Mouse (Mus musculus): ENCODE measurements around the gene Slco2a1. TPM values are rescaled to one million over a fixed set of nuclear protein-coding genes. Genes with fewer than 3 reads are reported as not detected.

The Slco2a1 gene
- polyA plus RNA-seq, 1 experiment from 2014 or later = 3.7 TPM

GRCm38 (mm10) chr9:103072204-103072599 lies 83.7 kb downstream of the Slco2a1 start:
- WGBS = 93% methylated on average over 6 of the region's 6 CpGs
- no peak for ATAC-seq (ENCODE audit: insufficient number of reproducible peaks, insufficient read depth, low FRiP score, low TSS enrichment)

GRCm38 (mm10) chr9:103072926-103073515 lies 84.5 kb downstream of the Slco2a1 start:
- Histone ChIP-seq H3K4me2 (replicated peaks) (no peak overlapping the region), H3K9ac (no peak overlapping the region), H3K27ac (no peak overlapping the region), H3K4me3 (no peak overlapping the region), H3K36me3 (no peaks in the 10 kb centered on the region), H3K9me3 (no peaks in the 10 kb centered on the region), H3K27me3 (no peaks in the 10 kb centered on the region), H3K4me1 (no peaks in the 10 kb centered on the region)
- ATAC-seq (ENCODE audit: insufficient number of reproducible peaks, insufficient read depth, low FRiP score, low TSS enrichment) = no peak
- 89% methylated on average over 11 of the region's 11 CpGs for WGBS

More at GRCm38 (mm10) chr9:103072204-103072599, 83.7 kb downstream of the Slco2a1 start:
- Histone ChIP-seq H3K4me1 (no peaks in the 10 kb centered on the region), H3K27me3 (no peaks in the 10 kb centered on the region), H3K9me3 (no peaks in the 10 kb centered on the region), H3K9ac (no peak overlapping the region), H3K36me3 (no peaks in the 10 kb centered on the region), H3K27ac (no peak overlapping the region), H3K4me3 (no peak overlapping the region), H3K4me2 (replicated peaks) (no peak overlapping the region)

- H3K27ac ChIP-seq = no peak overlapping the region
- H3K4me1 ChIP-seq = no peaks in the 10 kb centered on the region
- H3K9me3 ChIP-seq = no peaks in the 10 kb centered on the region
- no peak for ATAC-seq (ENCODE audit: insufficient number of reproducible peaks, insufficient read depth, low FRiP score, low TSS enrichment)
- H3K4me3 ChIP-seq = no peak overlapping the region
- H3K9ac ChIP-seq = no peak overlapping the region
- no peak overlapping the region for H3K4me2 ChIP-seq (replicated peaks)
- 78% methylated on average over 21 of the region's 21 CpGs for WGBS
- H3K27me3 ChIP-seq = no peaks in the 10 kb centered on the region
- H3K36me3 ChIP-seq = no peaks in the 10 kb centered on the region
These were observed 88.5 kb downstream of the Slco2a1 start for GRCm38 (mm10) chr9:103076836-103077531.

GRCm38 (mm10) chr9:103078194-103078691 lies 89.7 kb downstream of the Slco2a1 start:
- no peak overlapping the region for H3K4me2 ChIP-seq (replicated peaks)
- H3K4me3 ChIP-seq = no peak overlapping the region
- no peaks in the 10 kb centered on the region for H3K36me3 ChIP-seq
- H3K27ac ChIP-seq = no peak overlapping the region
- no peaks in the 10 kb centered on the region for H3K9me3 ChIP-seq
- H3K27me3 ChIP-seq = no peaks in the 10 kb centered on the region
- H3K4me1 ChIP-seq = no peaks in the 10 kb centered on the region
- no peak overlapping the region for H3K9ac ChIP-seq
- no peak for ATAC-seq (ENCODE audit: insufficient number of reproducible peaks, insufficient read depth, low FRiP score, low TSS enrichment)
- 90% methylated on average over 6 of the region's 6 CpGs for WGBS

- H3K36me3 ChIP-seq = no peaks in the 10 kb centered on the region
- no peaks in the 10 kb centered on the region for H3K27me3 ChIP-seq
- H3K4me1 ChIP-seq = no peaks in the 10 kb centered on the region
- H3K27ac ChIP-seq = no peak overlapping the region
- no peak for ATAC-seq (ENCODE audit: insufficient number of reproducible peaks, insufficient read depth, low FRiP score, low TSS enrichment)
- WGBS = 87% methylated on average over 3 of the region's 3 CpGs
- no peak overlapping the region for H3K9ac ChIP-seq
- H3K4me3 ChIP-seq = no peak overlapping the region
- H3K4me2 ChIP-seq (replicated peaks) = no peak overlapping the region
- H3K9me3 ChIP-seq = no peaks in the 10 kb centered on the region
These were observed 91.7 kb downstream of the Slco2a1 start for GRCm38 (mm10) chr9:103080211-103080610.

GRCm38 (mm10) chr9:103082246-103082975 lies 93.9 kb downstream of the Slco2a1 start:
- no peak overlapping the region for H3K9ac ChIP-seq
- H3K9me3 ChIP-seq = no peaks in the 10 kb centered on the region
- WGBS = 73% methylated on average over 8 of the region's 8 CpGs
- no peaks in the 10 kb centered on the region for H3K36me3 ChIP-seq
- no peak overlapping the region for H3K4me3 ChIP-seq
- no peak overlapping the region for H3K27ac ChIP-seq
- no peaks in the 10 kb centered on the region for H3K4me1 ChIP-seq
- ATAC-seq (ENCODE audit: insufficient number of reproducible peaks, insufficient read depth, low FRiP score, low TSS enrichment) = no peak
- no peaks in the 10 kb centered on the region for H3K27me3 ChIP-seq
- H3K4me2 ChIP-seq (replicated peaks) = no peak overlapping the region

- no peaks in the 10 kb centered on the region for H3K27me3 ChIP-seq
- no peak overlapping the region for H3K9ac ChIP-seq
- no peak overlapping the region for H3K4me2 ChIP-seq (replicated peaks)
- H3K36me3 ChIP-seq = no peaks in the 10 kb centered on the region
- no peaks in the 10 kb centered on the region for H3K9me3 ChIP-seq
- H3K4me3 ChIP-seq = no peak overlapping the region
- H3K4me1 ChIP-seq = no peaks in the 10 kb centered on the region
- ATAC-seq (ENCODE audit: insufficient number of reproducible peaks, insufficient read depth, low FRiP score, low TSS enrichment) = no peak
- 75% methylated on average over 3 of the region's 3 CpGs for WGBS
- no peak overlapping the region for H3K27ac ChIP-seq
These were observed 94.9 kb downstream of the Slco2a1 start for GRCm38 (mm10) chr9:103083405-103083804.

GRCm38 (mm10) chr9:103086736-103087135 lies 98.2 kb downstream of the Slco2a1 start:
- H3K4me3 ChIP-seq = no peak overlapping the region
- H3K4me1 ChIP-seq = no peaks in the 10 kb centered on the region
- H3K27ac ChIP-seq = no peak overlapping the region
- no peak overlapping the region for H3K4me2 ChIP-seq (replicated peaks)
- no peak overlapping the region for H3K9ac ChIP-seq
- WGBS = 91% methylated on average over 6 of the region's 6 CpGs
- H3K9me3 ChIP-seq = no peaks in the 10 kb centered on the region
- H3K27me3 ChIP-seq = no peaks in the 10 kb centered on the region
- ATAC-seq (ENCODE audit: insufficient number of reproducible peaks, insufficient read depth, low FRiP score, low TSS enrichment) = no peak
- H3K36me3 ChIP-seq = no peaks in the 10 kb centered on the region

- H3K27ac ChIP-seq = no peak overlapping the region
- no peaks in the 10 kb centered on the region for H3K36me3 ChIP-seq
- no peak for ATAC-seq (ENCODE audit: insufficient number of reproducible peaks, insufficient read depth, low FRiP score, low TSS enrichment)
- no peak overlapping the region for H3K4me3 ChIP-seq
- no peaks in the 10 kb centered on the region for H3K27me3 ChIP-seq
- WGBS = 64% methylated on average over 8 of the region's 8 CpGs
- no peaks in the 10 kb centered on the region for H3K9me3 ChIP-seq
- no peaks in the 10 kb centered on the region for H3K4me1 ChIP-seq
- no peak overlapping the region for H3K9ac ChIP-seq
- H3K4me2 ChIP-seq (replicated peaks) = no peak overlapping the region
These were observed 98.8 kb downstream of the Slco2a1 start for GRCm38 (mm10) chr9:103087301-103087700.

GRCm38 (mm10) chr9:103088661-103089060 lies 100.1 kb downstream of the Slco2a1 start:
- no peak overlapping the region for H3K27ac ChIP-seq
- H3K4me2 ChIP-seq (replicated peaks) = no peak overlapping the region
- 54% methylated on average over 2 of the region's 2 CpGs for WGBS
- H3K27me3 ChIP-seq = no peaks in the 10 kb centered on the region
- no peak for ATAC-seq (ENCODE audit: insufficient number of reproducible peaks, insufficient read depth, low FRiP score, low TSS enrichment)
- H3K9me3 ChIP-seq = no peaks in the 10 kb centered on the region
- H3K36me3 ChIP-seq = no peaks in the 10 kb centered on the region
- no peak overlapping the region for H3K9ac ChIP-seq
- H3K4me3 ChIP-seq = no peak overlapping the region
- no peaks in the 10 kb centered on the region for H3K4me1 ChIP-seq

- no peak for ATAC-seq (ENCODE audit: insufficient number of reproducible peaks, insufficient read depth, low FRiP score, low TSS enrichment)
- no peak overlapping the region for H3K4me2 ChIP-seq (replicated peaks)
These were observed 101.8 kb downstream of the Slco2a1 start for GRCm38 (mm10) chr9:103090116-103090875.

More at GRCm38 (mm10) chr9:103090116-103090875, 101.8 kb downstream of the Slco2a1 start:
- H3K9ac ChIP-seq = no peak overlapping the region
- H3K4me3 ChIP-seq = no peak overlapping the region
- no peaks in the 10 kb centered on the region for H3K36me3 ChIP-seq
- no peaks in the 10 kb centered on the region for H3K27me3 ChIP-seq
- H3K27ac ChIP-seq = no peak overlapping the region
- H3K4me1 ChIP-seq = no peaks in the 10 kb centered on the region
- no peaks in the 10 kb centered on the region for H3K9me3 ChIP-seq
- WGBS = 82% methylated on average over 9 of the region's 9 CpGs
